In genomic region chr5:113727238-113727637, GRCm38 (mm10) we compare ENCODE assay signal across 12 mouse cellular contexts. TPM values are rescaled to one million over a fixed set of nuclear protein-coding genes. Genes with fewer than 3 reads are reported as not detected.
"Had no signal": no experiment of that assay in that cellular context is flagged by ENCODE, and none has a peak within 500 bp of the region (broad histone marks: within the 10 kb centered on the region; RNA-seq: fewer than 3 reads in every experiment).

No protein-coding gene starts in this region.

- DNase-seq: kidney, postnatal 14 days; lung, adult 18-20 months; right cerebral cortex, postnatal 14 days; thymus, adult 2 months; thymus, postnatal 25 days had no signal

RNA-seq across cellular contexts. Expression of gene 1700069L16Rik, which starts 2.7 kb away (rescaled TPM):
- total RNA-seq: layer of hippocampus, adult 8-10 months; layer of hippocampus, postnatal 25 days; left cerebral cortex, postnatal 10 days; left cerebral cortex, postnatal 4 days; liver, adult 2 months; megakaryocyte-erythroid progenitor cell, adult 5-6 weeks; midbrain, postnatal 0 days had no signal
